Mouse (Mus musculus): ENCODE data around the gene Swi5. TPM values are rescaled to one million over a fixed set of nuclear protein-coding genes. Genes with fewer than 3 reads are reported as not detected.
A peak's percentile ranks its signal among the peaks of the same experiment; 100 is the strongest.

Gene Swi5
- 100 to 1,000 TPM; 207 to 208 TPM for total RNA-seq (2021)

DNA sequence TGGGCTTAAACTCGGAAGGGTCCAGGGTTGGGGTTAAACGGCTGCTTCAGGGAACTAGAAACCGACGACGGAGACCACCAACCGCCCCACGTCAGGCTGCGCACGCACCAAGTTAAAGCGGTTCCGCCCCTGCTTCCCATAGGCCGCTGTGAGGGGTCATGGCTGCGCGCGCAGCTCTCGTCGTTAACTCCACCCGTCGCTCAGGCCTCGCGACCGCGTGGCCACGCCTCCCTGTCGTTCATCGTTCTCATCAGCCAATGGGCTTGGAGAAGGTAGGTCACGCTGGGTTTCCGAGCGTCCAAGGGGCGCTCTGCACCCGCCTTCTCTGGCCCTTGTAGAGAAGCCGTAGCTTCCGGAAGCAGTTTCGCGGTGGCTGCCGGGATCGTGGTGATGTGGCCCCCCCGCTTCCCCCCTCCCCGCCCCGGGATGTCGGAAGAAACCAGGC is at the start of gene Swi5:
Gene Swi5 (minus strand): TSS at position 153 of the 445 bp plus-strand sequence.
- intact Hi-C loops (cut with DNase I): loop anchor here (5.0 kb wide), 1 partner anchor 151 kb away; no protein-coding TSS in a partner anchor
- peak; percentile 96 to 97 for DNase-seq (ENCODE audit: low spot score in 2 of 2)

DNA sequence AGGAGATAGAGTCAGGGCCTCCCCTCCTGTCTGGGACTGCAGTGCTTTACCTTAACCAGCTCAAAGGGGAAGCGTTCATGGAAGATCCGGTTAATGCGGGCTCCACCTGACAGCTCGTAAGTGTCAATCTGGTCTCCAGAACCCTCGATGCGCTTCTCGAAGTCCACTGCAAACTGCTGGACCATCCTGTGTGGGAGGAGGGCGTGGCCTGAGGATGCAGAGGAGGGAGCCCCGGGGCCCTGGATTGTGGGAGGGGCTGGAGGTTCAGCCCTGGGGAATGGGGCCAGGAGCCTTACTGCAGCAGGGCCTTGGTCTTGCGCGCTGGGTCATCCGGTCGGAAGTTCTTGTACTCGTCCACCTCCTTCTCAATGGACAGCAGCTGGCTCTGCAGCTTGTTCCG is 48.0 kb upstream of the Swi5 start:
- no peak for DNase-seq (ENCODE audit: low spot score in 2 of 2)
- intact Hi-C loops (cut with DNase I): no loop called here

DNA sequence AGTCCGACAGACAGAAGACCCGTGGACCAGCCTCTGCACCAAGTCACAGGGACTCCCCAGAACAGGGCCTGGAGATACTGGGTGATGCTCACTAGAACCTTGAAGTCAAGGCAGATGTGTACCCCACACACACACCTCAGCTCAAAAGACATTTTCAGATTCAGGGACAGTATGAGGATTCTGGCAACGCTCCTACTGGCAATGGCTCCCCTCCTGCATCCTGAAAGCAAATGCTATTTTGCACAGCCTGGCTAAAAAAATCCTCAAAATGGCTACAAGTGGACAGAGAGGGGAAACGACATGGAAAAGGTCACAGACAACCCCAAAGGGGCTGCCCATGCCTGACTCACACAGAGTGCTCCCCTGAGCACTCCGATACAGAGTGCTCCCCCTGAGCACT is 44.3 kb upstream of the Swi5 start:
- intact Hi-C loops (cut with DNase I): no loop called here
- no peak for DNase-seq (ENCODE audit: low spot score in 2 of 2)

DNA sequence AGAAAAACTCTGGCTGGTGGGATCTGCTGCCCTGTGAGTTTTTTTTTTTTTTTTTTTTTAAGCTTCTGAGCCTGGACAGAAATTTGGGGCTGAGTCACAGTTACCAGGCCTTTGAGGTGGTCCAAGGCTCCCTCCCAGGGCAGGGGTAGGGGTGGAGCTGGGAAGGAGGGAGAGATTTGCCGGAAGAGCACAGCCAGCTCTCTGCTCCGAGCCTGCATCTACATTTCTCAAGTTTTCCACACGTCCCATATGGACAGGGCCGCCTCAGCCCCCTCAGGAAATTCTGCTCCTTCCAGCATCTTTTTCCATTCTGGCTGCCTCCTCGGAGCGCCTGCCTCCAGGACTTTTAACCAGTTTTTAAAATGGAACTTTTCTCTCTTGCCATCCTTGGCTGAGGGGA is 41.7 kb upstream of the Swi5 start:
- intact Hi-C loops (cut with DNase I): no loop called here

DNA sequence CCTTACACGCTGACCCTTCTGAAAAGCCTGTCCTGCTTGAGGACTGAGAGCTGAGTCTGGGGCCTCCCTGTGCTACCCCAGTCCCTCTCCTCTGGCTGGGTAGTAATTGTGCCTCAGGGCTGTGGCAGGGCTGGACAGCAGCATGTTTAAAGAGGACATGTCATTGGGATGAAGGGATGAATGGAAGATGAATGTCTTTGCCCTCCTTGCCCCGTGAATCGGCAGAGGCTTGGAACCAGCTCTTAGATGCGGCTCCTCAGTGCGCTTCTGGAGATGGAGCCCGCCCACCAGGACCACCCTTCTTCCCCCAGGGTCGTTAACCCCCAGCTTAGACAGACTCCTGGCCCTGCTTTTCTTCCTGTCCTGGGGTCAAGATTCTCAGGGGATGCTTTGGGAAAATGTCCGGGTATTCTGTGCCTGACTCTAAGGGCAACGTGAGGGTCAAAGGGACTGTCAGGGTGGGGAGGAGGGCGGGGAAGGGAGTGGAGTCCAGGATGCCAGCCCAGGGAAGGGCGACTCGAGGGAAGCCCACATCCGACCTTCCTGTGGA is 41.1 kb upstream of the Swi5 start:
- no peak for DNase-seq (ENCODE audit: low spot score in 2 of 2)
- intact Hi-C loops (cut with DNase I): no loop called here

More for the DNA sequence above, 41.7 kb upstream of the Swi5 start:
- DNase-seq (ENCODE audit: low spot score in 2 of 2): no peak

DNA sequence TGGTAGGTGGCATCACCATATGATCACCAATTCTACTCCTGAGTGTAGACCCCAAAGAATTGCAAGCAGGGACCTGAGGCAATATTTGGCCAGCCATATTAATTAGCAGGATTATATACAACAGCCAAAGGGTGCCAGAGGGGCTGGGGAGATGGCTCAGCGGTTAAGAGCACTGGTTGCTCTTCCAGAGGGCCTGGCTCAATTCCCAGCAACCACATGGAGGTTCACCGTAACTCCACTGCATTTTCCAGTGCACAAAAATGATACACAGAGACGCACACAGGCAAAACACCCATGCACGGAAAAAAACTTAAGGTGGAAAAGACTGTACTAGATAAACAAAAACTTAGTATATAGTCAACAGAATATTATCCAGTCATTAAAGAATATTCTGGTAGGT is 39.3 kb upstream of the Swi5 start:
- intact Hi-C loops (cut with DNase I): no loop called here
- DNase-seq (ENCODE audit: low spot score in 2 of 2): no peak

DNA sequence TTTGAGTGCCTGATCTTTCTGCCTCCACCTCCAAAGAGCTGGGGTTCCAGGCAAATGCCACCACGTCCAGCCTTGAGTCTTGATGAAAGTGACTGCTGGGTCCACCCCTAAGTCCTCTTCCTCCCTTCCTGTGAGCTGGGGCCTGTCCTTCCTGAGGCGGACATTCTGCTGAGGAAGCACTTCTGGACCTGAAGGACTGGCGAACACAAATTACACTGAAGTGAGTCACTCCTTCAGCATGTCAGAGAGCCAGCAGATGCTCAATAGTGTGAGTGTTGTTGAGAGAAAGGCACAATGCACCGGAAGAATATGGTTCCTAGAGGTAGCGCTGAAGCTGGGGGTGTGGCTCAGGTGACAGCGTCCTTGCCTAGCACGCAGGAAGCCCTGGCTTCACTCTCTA is 37.5 kb upstream of the Swi5 start:
- no peak for DNase-seq (ENCODE audit: low spot score in 2 of 2)
- intact Hi-C loops (cut with DNase I): no loop called here

DNA sequence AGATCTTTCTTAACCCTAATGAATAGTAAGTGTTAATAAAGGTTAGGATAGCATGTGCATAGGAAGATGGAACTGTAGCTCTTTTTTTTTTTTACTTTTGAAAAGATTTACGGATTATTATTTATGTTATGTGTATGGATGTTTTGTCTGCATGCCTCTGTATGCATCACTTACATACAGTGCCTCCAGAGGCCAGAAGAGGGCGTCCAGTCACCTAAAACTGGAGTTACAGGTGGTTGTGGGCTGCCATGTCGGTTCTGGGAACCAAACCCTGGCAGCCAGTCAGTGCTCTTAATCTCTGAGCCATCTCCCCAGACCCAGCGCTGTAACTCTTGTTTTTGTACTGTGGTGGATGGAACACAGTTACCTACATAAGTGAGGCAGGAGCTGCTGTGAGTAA is 36.4 kb upstream of the Swi5 start:
- DNase-seq (ENCODE audit: low spot score in 2 of 2): no peak
- intact Hi-C loops (cut with DNase I): no loop called here

DNA sequence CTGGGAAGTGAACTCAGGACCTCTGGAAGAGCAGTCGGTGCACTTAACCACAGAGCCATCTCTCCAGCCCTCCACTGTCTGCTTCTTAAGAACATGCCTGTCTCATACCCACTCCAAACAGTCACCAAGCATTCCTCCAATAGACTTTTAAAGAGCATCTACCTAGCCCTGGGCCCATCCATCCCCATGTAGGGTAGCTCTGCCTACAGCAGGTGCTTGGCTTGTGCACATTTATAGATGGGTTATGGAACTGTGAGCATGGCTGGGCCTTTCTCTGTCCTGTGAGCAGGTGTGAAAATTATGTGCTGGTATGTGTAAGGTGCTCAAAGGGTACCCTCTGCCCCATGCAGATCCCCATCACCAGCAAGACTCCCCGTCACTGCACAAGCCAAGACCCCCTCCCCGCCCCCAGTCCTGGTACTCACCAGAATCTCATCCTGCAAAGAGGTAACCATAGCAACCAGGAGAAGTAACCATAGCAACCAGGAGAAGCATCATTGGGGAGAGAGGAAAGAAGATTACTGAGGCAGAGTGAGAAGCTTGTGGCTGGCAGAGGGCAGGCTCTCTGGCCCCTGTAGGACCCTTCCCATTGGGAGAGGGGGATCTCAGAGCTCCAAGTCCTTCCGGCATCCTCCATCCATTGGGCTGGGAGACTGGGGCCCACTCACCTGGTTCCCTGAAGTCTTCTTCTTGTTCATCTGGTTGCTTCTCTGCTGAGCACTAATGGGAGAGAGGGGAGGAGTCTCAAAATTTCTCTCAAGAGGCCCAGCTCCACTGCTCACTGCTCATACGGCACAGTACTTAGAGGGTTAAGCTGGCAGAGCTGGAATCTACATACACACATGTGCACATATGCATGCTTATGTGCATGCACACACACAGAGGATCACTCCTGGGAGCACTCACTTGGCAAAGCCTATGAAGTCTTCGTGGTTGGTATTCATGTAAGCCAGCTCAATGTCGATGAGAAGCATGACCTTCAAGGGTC is 35.2 kb upstream of the Swi5 start:
- intact Hi-C loops (cut with DNase I): no loop called here
- DNase-seq (ENCODE audit: low spot score in 2 of 2): no peak

DNA sequence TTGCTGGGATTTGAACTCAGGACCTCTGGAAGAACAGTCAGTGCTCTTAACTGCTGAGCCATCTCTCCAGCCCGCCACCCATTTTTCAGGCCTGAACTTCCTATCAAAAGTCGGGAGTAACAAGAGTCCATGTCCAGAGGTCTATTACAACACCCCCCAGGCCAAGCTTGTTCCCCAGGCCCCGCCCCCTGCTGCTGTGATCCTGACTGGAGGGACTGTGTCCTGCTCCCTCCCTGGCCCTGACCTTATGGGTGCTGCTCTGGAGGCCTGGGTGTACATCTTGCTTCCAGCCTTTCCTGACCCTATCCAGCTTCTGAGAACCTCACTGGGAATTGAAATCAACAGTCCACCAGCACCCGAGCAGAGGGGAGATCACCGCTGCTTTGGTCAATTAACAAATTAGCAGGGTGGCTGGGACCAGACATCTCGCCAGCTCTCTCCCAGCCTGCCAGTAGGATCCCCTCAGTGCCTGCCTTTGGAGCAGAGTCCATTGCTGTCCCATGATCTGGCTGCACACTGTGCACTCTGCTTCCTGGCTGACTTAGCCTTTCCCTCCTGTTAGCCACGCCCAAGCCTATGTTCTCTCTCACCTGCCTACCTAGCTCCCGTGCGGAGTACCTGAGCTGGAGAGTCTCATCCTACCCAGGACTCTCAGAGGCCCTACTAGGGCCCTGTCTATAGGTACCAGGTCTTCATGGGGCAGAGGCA is 33.9 kb upstream of the Swi5 start:
- intact Hi-C loops (cut with DNase I): no loop called here
- no peak for DNase-seq (ENCODE audit: low spot score in 2 of 2)

DNA sequence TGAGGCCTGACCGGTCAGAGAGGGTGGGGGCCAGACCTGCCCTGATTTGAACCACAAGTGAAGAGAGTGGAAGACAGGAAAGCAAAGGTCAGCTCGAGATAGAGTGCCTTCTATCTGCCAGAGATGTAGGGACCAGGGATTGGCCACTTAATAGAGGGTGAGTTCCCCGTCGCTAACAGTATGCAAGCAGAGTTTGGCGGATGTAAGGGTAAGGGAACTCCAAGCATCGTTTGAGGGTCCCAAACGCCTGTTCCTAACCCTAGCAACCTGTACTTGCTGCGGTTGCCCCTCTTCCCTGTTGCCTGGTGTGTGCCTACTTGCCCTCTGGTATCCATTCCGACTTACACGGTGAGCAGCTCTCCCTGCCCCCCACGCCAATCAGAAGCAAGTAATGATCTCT is 32.8 kb upstream of the Swi5 start:
- no peak for DNase-seq (ENCODE audit: low spot score in 2 of 2)
- intact Hi-C loops (cut with DNase I): no loop called here

DNA sequence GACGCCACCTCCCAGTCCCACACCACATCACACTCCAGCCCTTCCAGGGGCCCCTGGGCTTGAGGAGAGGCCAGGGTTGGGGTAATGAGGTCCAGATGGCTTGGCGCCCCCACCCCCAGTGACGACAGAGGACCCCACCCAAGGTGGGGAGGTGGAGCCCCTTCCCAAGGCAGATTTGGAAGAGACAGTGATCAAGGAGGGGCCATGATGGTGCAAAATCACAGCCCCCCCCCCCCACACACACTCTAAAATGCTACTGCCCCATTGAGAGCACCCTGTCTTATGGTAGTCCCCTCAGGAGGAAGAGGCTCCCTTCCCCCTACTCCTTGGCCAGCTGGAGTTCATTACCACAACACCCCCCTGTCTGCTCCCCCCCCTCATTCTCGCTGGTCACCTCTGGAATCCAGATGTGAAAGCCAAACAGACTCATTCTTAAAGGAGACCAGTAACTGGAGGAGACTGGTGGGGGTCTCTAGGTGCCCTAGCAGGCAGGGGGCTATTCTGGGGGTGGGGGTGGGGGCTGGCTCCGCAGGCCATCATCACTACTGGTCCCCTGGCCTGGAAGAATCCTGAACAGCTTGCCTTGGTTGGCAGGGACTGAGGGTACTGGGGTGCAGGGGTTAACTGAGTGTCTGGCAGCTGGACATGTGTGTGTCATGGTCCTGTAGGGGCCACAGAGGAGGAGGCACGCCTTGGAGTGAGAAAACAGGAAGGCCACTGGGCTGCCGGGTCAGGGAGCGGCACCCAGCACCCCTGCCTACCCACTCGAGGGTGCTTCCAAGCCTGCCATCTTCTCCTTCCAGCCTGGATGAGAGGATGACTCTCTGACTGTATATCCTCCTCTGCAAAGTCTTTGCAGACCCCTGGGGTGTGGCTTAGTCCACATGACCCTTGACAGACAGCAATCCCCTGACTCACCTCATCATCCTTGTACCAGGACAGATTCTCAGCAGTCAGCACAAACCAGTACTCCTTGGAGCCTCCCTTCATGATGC is 32.0 kb upstream of the Swi5 start:
- intact Hi-C loops (cut with DNase I): no loop called here
- no peak for DNase-seq (ENCODE audit: low spot score in 2 of 2)

DNA sequence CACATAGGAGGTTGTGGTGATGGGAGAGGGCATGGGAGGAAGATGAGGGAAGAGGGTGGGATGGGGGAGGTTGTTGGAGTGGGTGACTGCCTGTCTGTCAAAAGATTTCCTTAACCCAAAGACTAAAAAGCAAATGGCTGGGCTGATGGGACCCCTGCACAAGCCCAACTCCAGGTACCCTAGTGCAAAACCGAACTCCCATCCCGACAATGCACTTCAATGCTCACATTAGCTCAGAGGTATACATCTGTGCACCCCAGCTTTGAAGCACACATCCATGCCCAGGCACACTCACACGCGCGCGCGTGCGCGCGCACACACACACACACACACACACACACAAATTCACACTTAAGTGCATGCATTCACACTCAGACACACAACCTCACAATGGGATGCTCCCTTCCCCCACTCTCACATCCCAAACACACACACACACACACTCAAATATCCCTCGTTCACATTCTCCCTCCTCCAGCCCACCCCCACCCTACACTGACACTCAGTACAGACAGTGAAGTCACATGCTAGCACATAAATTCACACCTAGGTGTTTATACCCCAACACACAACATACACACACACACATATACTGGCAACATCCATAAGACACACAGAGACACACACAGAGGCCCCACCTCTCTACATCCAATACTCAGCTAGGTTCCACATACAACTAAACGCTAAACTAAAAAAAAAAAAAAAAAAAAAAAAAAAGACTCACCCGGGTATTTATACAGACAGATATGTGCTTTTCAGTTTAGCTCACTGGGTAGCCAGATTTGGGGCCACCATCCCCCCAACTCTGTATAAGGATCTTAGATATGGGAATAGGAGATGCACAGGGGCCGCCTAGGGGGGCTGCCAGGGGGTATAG is 31.1 kb upstream of the Swi5 start:
- intact Hi-C loops (cut with DNase I): no loop called here
- no peak for DNase-seq (ENCODE audit: low spot score in 2 of 2)

DNA sequence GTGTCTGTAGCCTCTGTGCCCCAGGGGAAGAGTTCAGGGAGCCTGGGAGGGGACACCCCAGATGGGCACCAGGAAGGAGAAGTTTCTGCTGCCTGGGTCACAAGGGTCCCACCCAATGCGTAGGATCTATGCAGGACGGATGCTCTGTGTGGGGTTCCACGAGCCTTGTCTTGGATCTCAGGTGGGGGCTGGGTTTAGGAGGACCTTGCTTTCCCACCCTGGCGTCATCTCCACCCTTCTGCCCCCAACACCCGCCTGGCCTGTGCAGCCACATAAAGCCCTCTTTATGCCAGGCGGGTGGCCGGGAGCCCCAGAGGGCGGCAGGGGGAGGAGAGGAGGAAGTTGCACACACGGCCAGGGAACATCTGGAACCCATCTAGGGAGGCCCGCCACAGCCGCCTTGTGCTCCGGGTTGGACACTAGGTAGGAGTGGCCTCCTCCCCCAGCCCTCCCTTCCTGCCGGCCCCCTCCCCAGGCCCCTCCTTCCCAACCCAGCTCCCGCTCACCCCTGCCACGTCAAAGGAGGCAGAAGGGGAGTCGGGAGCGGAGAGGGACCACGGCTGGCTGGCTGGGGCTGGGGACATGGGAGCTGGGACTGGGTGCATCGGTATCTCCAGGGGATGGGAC is 30.0 kb upstream of the Swi5 start:
- intact Hi-C loops (cut with DNase I): no loop called here
- no peak for DNase-seq (ENCODE audit: low spot score in 2 of 2)

DNA sequence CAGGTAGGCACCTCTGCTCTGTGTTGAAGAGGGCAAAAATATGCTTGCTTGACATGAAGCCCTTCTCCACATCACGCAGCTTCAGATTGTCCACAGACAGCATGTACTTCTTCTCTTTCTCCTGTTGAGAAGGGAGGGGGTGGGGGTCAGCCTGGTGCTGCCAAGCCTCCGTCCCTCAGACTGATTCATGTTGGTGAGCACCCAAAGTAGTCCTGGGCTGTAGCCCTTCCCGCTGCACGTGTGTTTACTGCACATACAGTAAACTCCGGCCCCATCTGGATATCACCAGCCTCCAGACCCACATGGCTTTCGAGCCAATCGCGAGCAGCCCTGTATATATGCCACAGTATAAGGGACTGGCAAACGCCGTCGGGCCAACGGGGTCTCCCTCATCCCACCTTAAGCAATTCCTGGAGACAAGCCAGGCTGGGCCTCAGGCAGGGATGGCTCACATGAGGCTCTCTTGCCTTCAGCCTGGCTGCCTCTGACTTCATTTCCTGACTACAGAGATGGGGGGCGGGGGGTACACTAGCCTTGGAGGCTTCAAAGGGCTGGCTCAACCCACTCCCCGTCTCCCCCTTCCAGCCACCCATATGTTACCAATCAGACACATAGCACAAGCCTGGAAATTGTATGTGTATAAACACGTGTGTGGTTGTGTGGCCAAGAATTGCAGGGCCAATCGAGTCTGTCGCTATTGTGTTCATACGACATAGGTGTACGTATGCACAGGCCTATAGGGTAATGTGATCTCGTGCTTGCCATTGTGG is 29.2 kb upstream of the Swi5 start:
- DNase-seq (ENCODE audit: low spot score in 2 of 2): no peak
- intact Hi-C loops (cut with DNase I): no loop called here

DNA sequence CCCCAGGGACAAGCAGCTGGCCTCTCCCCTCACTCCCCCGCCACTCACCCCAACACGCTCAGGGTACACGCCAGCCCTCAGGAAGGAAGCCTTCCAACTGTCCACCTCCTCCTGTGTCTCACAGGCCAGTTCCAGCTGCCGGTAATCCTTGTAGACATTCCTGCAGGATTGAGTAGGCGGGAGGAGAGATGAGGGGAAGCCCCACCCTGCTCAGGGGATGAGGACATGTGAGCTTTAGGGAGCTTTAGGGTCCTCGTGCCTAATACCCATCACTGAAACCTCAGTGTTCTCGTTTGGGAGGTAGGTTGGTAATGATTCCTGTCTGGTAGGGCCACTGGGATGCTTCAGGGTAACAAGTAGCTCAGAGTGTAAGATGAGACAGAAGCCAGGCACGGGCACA is 27.9 kb upstream of the Swi5 start:
- peak in 1 of 2 experiments; percentile 54 for DNase-seq (ENCODE audit: low spot score in 2 of 2)
- intact Hi-C loops (cut with DNase I): loop anchor here (2.0 kb wide), 1 partner anchor 33 kb away; no protein-coding TSS in a partner anchor

DNA sequence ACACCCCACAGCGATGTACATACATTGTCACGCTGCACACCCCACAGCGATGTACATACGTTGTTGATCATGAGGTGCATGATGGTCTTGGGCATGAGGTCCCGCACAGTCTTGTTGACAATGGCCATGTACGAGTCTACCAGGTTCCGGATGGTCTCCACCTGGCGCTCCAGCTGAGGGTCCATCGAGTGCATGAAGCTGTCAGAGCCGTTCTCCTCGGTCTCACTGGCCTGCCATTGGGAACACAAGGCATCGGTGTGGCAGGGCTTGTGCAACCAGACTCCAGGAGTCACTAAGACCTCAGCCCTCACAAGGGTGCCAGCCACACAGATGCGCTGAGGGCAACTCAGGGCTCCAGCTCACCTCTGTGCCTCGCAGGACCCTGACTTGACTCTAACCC is 27.0 kb upstream of the Swi5 start:
- no peak for DNase-seq (ENCODE audit: low spot score in 2 of 2)
- intact Hi-C loops (cut with DNase I): loop anchor here (2.0 kb wide), 1 partner anchor 34 kb away; no protein-coding TSS in a partner anchor
